Mouse (Mus musculus): Measurements from ENCODE around the gene Mid1. TPM values are rescaled to one million over a fixed set of nuclear protein-coding genes. Genes with fewer than 3 reads are reported as not detected.

The Mid1 gene
- polyA plus RNA-seq, 1 experiment from 2014 or later = 11.2 TPM

- WGBS = 77% methylated on average over 5 of the region's 5 CpGs
- ATAC-seq (ENCODE audit: insufficient number of reproducible peaks, insufficient read depth, low FRiP score, low TSS enrichment) = no peak
- H3K4me1 ChIP-seq = no peaks in the 10 kb centered on the region
Measured at GRCm38 (mm10) chrX:169789702-169790101, 104.7 kb downstream of the Mid1 start.

GRCm38 (mm10) chrX:169792879-169793278, 107.9 kb downstream of the Mid1 start:
- no peak overlapping the region for H3K9ac ChIP-seq
- 8% methylated on average over 1 of the region's 1 CpGs for whole genome bisulfite sequencing

More at GRCm38 (mm10) chrX:169789702-169790101, 104.7 kb downstream of the Mid1 start:
- no peak overlapping the region for H3K4me3 ChIP-seq
- no peaks in the 10 kb centered on the region for H3K27me3 ChIP-seq
- H3K4me2 ChIP-seq (replicated peaks) = no peak overlapping the region
- H3K9me3 ChIP-seq = no peaks in the 10 kb centered on the region
- no peak overlapping the region for H3K27ac ChIP-seq
- no peak overlapping the region for H3K9ac ChIP-seq
- no peaks in the 10 kb centered on the region for H3K36me3 ChIP-seq

GRCm38 (mm10) chrX:169794421-169794820, 109.4 kb downstream of the Mid1 start:
- Histone ChIP-seq H3K27ac (no peak overlapping the region), H3K4me1 (no peaks in the 10 kb centered on the region), H3K27me3 (no peaks in the 10 kb centered on the region), H3K4me3 (no peak overlapping the region), H3K4me2 (replicated peaks) (no peak overlapping the region), H3K36me3 (no peaks in the 10 kb centered on the region), H3K9ac (no peak overlapping the region), H3K9me3 (no peaks in the 10 kb centered on the region)
- ATAC-seq (ENCODE audit: insufficient number of reproducible peaks, insufficient read depth, low FRiP score, low TSS enrichment) = no peak
- 49% methylated on average over 4 of the region's 4 CpGs for WGBS

More at GRCm38 (mm10) chrX:169792879-169793278, 107.9 kb downstream of the Mid1 start:
- Histone ChIP-seq H3K4me1 (no peaks in the 10 kb centered on the region), H3K4me3 (no peak overlapping the region), H3K36me3 (no peaks in the 10 kb centered on the region), H3K9me3 (no peaks in the 10 kb centered on the region), H3K27me3 (no peaks in the 10 kb centered on the region), H3K27ac (no peak overlapping the region), H3K4me2 (replicated peaks) (no peak overlapping the region)
- peak; percentile 52; the same call in 1 of the 2 replicates for ATAC-seq (ENCODE audit: insufficient number of reproducible peaks, insufficient read depth, low FRiP score, low TSS enrichment)

GRCm38 (mm10) chrX:169794831-169795311, 109.9 kb downstream of the Mid1 start:
- no peak overlapping the region for H3K4me3 ChIP-seq
- H3K27ac ChIP-seq = no peak overlapping the region
- H3K36me3 ChIP-seq = no peaks in the 10 kb centered on the region
- H3K9me3 ChIP-seq = no peaks in the 10 kb centered on the region
- H3K9ac ChIP-seq = no peak overlapping the region
- H3K4me1 ChIP-seq = no peaks in the 10 kb centered on the region
- ATAC-seq (ENCODE audit: insufficient number of reproducible peaks, insufficient read depth, low FRiP score, low TSS enrichment) = no peak
- no peak overlapping the region for H3K4me2 ChIP-seq (replicated peaks)
- H3K27me3 ChIP-seq = no peaks in the 10 kb centered on the region
- WGBS = 37% methylated on average over 7 of the region's 7 CpGs

- Histone ChIP-seq H3K27me3 (no peaks in the 10 kb centered on the region), H3K9ac (no peak overlapping the region), H3K4me1 (no peaks in the 10 kb centered on the region), H3K9me3 (no peaks in the 10 kb centered on the region), H3K4me2 (replicated peaks) (no peak overlapping the region), H3K4me3 (no peak overlapping the region), H3K27ac (no peak overlapping the region), H3K36me3 (no peaks in the 10 kb centered on the region)
- no peak for ATAC-seq (ENCODE audit: insufficient number of reproducible peaks, insufficient read depth, low FRiP score, low TSS enrichment)
- 67% methylated on average over 3 of the region's 3 CpGs for WGBS
Measured at GRCm38 (mm10) chrX:169797148-169797547, 112.1 kb downstream of the Mid1 start.

DNA sequence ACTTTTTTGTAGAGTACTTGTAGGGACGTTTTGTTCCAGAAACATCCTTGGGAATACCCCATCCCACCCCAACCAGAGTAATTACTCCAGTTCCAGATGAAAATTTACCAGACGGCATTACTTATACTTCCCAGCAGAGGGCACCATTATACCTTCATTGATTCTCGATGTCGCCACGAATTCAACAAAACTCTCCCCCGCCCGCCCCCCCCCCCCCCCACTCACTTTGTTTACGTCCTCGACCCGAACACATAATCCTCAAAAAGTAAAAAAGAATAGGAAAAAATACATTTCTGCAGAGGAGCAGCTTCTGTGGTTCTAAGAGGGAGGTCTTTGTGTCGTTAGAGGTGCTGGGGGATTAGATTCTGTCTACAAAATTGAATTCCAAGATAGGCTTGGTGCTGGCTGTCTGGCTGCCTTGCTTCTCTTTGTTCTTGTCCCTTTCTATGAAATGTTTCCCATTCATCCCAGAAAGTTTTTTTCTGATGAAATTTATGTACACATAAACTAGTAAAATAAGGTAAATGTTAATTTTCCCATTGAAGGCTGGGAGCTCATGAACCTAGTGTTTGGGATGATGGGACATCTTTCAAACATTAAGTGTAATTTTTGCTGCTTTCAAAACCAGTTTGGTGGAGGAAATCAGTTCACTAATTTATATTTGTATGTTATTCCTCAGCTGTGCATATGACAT, 114.1 kb downstream of the Mid1 start:
- Histone ChIP-seq H3K27ac (0 out of 2 replicates have a peak overlapping the region, but pooled peaks have one; percentile 6), H3K9me3 (no peaks in the 10 kb centered on the region), H3K27me3 (no peaks in the 10 kb centered on the region), H3K36me3 (no peaks in the 10 kb centered on the region), H3K4me1 (no peaks in the 10 kb centered on the region), H3K9ac (no peak overlapping the region), H3K4me3 (peak overlapping the region; percentile 24), H3K4me2 (replicated peaks) (no peak overlapping the region)
- no peak for ATAC-seq (ENCODE audit: insufficient number of reproducible peaks, insufficient read depth, low FRiP score, low TSS enrichment)
- 4% methylated on average over 11 of the region's 11 CpGs for WGBS

GRCm38 (mm10) chrX:169800238-169800637, 115.2 kb downstream of the Mid1 start:
- no peaks in the 10 kb centered on the region for H3K9me3 ChIP-seq
- no peaks in the 10 kb centered on the region for H3K27me3 ChIP-seq
- H3K27ac ChIP-seq = no peak overlapping the region
- no peak overlapping the region for H3K4me2 ChIP-seq (replicated peaks)
- 33% methylated on average over 4 of the region's 4 CpGs for WGBS
- no peaks in the 10 kb centered on the region for H3K4me1 ChIP-seq
- no peak for ATAC-seq (ENCODE audit: insufficient number of reproducible peaks, insufficient read depth, low FRiP score, low TSS enrichment)
- H3K9ac ChIP-seq = no peak overlapping the region
- H3K36me3 ChIP-seq = no peaks in the 10 kb centered on the region
- H3K4me3 ChIP-seq = no peak overlapping the region

GRCm38 (mm10) chrX:169805791-169806190, 120.8 kb downstream of the Mid1 start:
- no peak for ATAC-seq (ENCODE audit: insufficient number of reproducible peaks, insufficient read depth, low FRiP score, low TSS enrichment)
- Histone ChIP-seq H3K36me3 (no peaks in the 10 kb centered on the region), H3K9me3 (no peaks in the 10 kb centered on the region), H3K27ac (no peak overlapping the region), H3K9ac (no peak overlapping the region), H3K27me3 (no peaks in the 10 kb centered on the region), H3K4me3 (no peak overlapping the region), H3K4me1 (no peaks in the 10 kb centered on the region), H3K4me2 (replicated peaks) (no peak overlapping the region)
- WGBS = 74% methylated on average over 5 of the region's 5 CpGs

GRCm38 (mm10) chrX:169807744-169808143, 122.7 kb downstream of the Mid1 start:
- H3K4me2 ChIP-seq (replicated peaks) = no peak overlapping the region
- H3K27me3 ChIP-seq = 0 out of 2 replicates have a peak, but pooled peaks cover 3% of the 10 kb centered on the region
- no peak for ATAC-seq (ENCODE audit: insufficient number of reproducible peaks, insufficient read depth, low FRiP score, low TSS enrichment)
- H3K9me3 ChIP-seq = no peaks in the 10 kb centered on the region
- no peaks in the 10 kb centered on the region for H3K36me3 ChIP-seq
- H3K27ac ChIP-seq = no peak overlapping the region
- WGBS = 81% methylated on average over 3 of the region's 3 CpGs
- no peak overlapping the region for H3K4me3 ChIP-seq
- no peak overlapping the region for H3K9ac ChIP-seq
- no peaks in the 10 kb centered on the region for H3K4me1 ChIP-seq

GRCm38 (mm10) chrX:169811318-169811717, 126.3 kb downstream of the Mid1 start:
- Histone ChIP-seq H3K9ac (no peak overlapping the region), H3K4me1 (no peaks in the 10 kb centered on the region), H3K27me3 (0 out of 2 replicates have a peak, but pooled peaks cover 5% of the 10 kb centered on the region), H3K27ac (no peak overlapping the region), H3K36me3 (no peaks in the 10 kb centered on the region), H3K4me2 (replicated peaks) (no peak overlapping the region), H3K9me3 (no peaks in the 10 kb centered on the region), H3K4me3 (no peak overlapping the region)
- ATAC-seq (ENCODE audit: insufficient number of reproducible peaks, insufficient read depth, low FRiP score, low TSS enrichment) = no peak
- 62% methylated on average over 5 of the region's 5 CpGs for WGBS

GRCm38 (mm10) chrX:169811783-169812182, 126.8 kb downstream of the Mid1 start:
- H3K27me3 ChIP-seq = 0 out of 2 replicates have a peak, but pooled peaks cover 5% of the 10 kb centered on the region
- H3K4me1 ChIP-seq = no peaks in the 10 kb centered on the region
- 90% methylated on average over 2 of the region's 2 CpGs for WGBS
- H3K9ac ChIP-seq = no peak overlapping the region
- no peaks in the 10 kb centered on the region for H3K36me3 ChIP-seq
- H3K4me2 ChIP-seq (replicated peaks) = no peak overlapping the region
- H3K9me3 ChIP-seq = no peaks in the 10 kb centered on the region
- H3K27ac ChIP-seq = no peak overlapping the region
- ATAC-seq (ENCODE audit: insufficient number of reproducible peaks, insufficient read depth, low FRiP score, low TSS enrichment) = no peak
- H3K4me3 ChIP-seq = no peak overlapping the region

DNA sequence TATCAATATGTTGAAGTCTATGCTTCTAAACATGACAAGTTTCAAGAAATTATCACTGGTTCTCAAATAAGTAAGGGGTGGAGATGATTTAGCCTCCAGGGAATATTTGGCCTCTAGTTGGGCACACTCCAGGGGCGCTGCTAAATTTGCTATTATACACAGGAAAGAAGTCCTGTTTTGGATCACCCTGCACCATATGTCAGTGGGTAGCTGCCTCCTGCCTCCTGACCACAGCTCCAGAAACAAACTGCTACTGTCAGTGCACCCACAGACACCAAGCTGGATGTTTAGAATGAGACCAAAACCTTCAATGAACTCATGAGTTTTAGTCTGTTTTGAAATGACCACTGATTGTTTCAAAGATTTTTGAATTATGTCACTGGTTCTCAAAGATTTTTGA, 128.7 kb downstream of the Mid1 start:
- H3K9ac ChIP-seq = no peak overlapping the region
- ATAC-seq (ENCODE audit: insufficient number of reproducible peaks, insufficient read depth, low FRiP score, low TSS enrichment) = no peak
- 0 out of 2 replicates have a peak, but pooled peaks cover 5% of the 10 kb centered on the region for H3K27me3 ChIP-seq
- H3K27ac ChIP-seq = no peak overlapping the region
- no peaks in the 10 kb centered on the region for H3K36me3 ChIP-seq
- no peak overlapping the region for H3K4me2 ChIP-seq (replicated peaks)
- 35% methylated on average over 1 of the region's 1 CpGs for WGBS
- no peak overlapping the region for H3K4me3 ChIP-seq
- no peaks in the 10 kb centered on the region for H3K9me3 ChIP-seq
- H3K4me1 ChIP-seq = no peaks in the 10 kb centered on the region
